Mouse (Mus musculus) Patski (cell line): ENCODE measurements around the gene Gm20716. TPM values are rescaled to one million over a fixed set of nuclear protein-coding genes. Genes with fewer than 3 reads are reported as not detected.

Experiments used
- ATAC-seq: fragments of 100-300 bp; one replicate; pipeline ENCODE4 v1.8.0; 2021
- CTCF ChIA-PET: fragments of 350-600 bp; sonication (Branson Sonifier 250); formaldehyde crosslinking; loops from one replicate; lab custom pipeline; 2022; ENCODE audit warnings: inconsistent platforms; lab: Charles Lee
- POLR2A ChIA-PET: fragments of 350-600 bp; sonication (Branson Sonifier 250); formaldehyde crosslinking; loops from one replicate; lab custom pipeline; 2022; ENCODE audit warnings: antibody characterized with exemption, inconsistent platforms; lab: Charles Lee
- DNase-seq: peaks from one replicate; pipeline ENCODE4 v3.0.0-alpha.2; 2011; ENCODE audit warnings: low read depth, low spot score
- H3K27me3 ChIP-seq: fragments of 371-371 bp; one replicate; pipeline ENCODE4 v1.5.1; 2021
- CTCF ChIP-seq: fragments of 100-300 bp; IDR thresholded peaks from one replicate; pipeline ENCODE4 v1.5.1; 2021
- in situ Hi-C: fragments of 300-500 bp; cut with MboI; formaldehyde crosslinking; loops from 3 replicates; pipeline ENCODE4 v1.11.1; 2018; ENCODE audit warnings: low pct_unique_long_range_greater_than_20kb, mixed read lengths
- polyA plus RNA-seq: library from polyadenylated mRNA; unstranded; gene quantifications from one replicate; pipeline ENCODE4 v1.2.3, GENCODE M21; 2021

Gene Gm20716
- polyA plus RNA-seq, 1 experiment from 2014 or later: 70.8 TPM

- ChIA-PET POLR2A (interaction anchor here (1.7 kb wide), 1 partner anchor 16 kb away, joined by 3 read pairs; no protein-coding TSS in a partner anchor), CTCF (interaction anchor here (1.2 to 1.4 kb wide), 4 partner anchors 21 to 89 kb away, joined by 3 to 4 read pairs (median 3); no protein-coding TSS in a partner anchor)
- TF ChIP-seq CTCF: no peak
- ATAC-seq (no peak), DNase-seq (no peak)
- in situ Hi-C loops: loop anchor here (5.0 kb wide), 1 partner anchor 92 kb away; no protein-coding TSS in a partner anchor
- H3K27me3 ChIP-seq: no peaks in the 10 kb centered on the region
These were observed 25.6 kb downstream of the Gm20716 start for GRCm38 (mm10) chr2:168204476-168204999.

- no peak for ATAC-seq
- POLR2A ChIA-PET: no interaction called here
- in situ Hi-C loops: loop anchor here (5.0 kb wide), 1 partner anchor 88 kb away; no protein-coding TSS in a partner anchor
- TF ChIP-seq CTCF: no peak
- CTCF ChIA-PET: interaction anchor here (0.9 to 2.4 kb wide), 4 partner anchors 12 to 259 kb away, joined by 3 to 10 read pairs (median 4); no protein-coding TSS in a partner anchor
- no peak for DNase-seq
- no peaks in the 10 kb centered on the region for H3K27me3 ChIP-seq
These were observed 30.0 kb downstream of the Gm20716 start for GRCm38 (mm10) chr2:168200014-168200691.

GRCm38 (mm10) chr2:168199476-168199875, 30.7 kb downstream of the Gm20716 start:
- DNase-seq (no peak), ATAC-seq (no peak)
- TF ChIP-seq CTCF: no peak
- H3K27me3 ChIP-seq: no peaks in the 10 kb centered on the region
- in situ Hi-C loops: no loop called here
- ChIA-PET CTCF (interaction anchor here (0.9 to 2.4 kb wide), 7 partner anchors 11 to 260 kb away, joined by 3 to 10 read pairs (median 3); no protein-coding TSS in a partner anchor), POLR2A (interaction anchor here (0.6 kb wide), 1 partner anchor 81 kb away, joined by 3 read pairs; no protein-coding TSS in a partner anchor)

- ChIA-PET POLR2A (no interaction called here), CTCF (interaction anchor here (0.9 to 2.4 kb wide), 6 partner anchors 10 to 146 kb away, joined by 3 to 10 read pairs (median 3); no protein-coding TSS in a partner anchor)
- ATAC-seq (no peak), DNase-seq (no peak)
- no peaks in the 10 kb centered on the region for H3K27me3 ChIP-seq
- in situ Hi-C loops: no loop called here
- TF ChIP-seq CTCF: no peak
These were observed 31.7 kb downstream of the Gm20716 start for GRCm38 (mm10) chr2:168198421-168198820.

GRCm38 (mm10) chr2:168195721-168196120, 34.4 kb downstream of the Gm20716 start:
- CTCF ChIA-PET: no interaction called here
- TF ChIP-seq CTCF: no peak
- DNase-seq (no peak), ATAC-seq (no peak)
- in situ Hi-C loops: no loop called here
- H3K27me3 ChIP-seq: no peaks in the 10 kb centered on the region
- POLR2A ChIA-PET: no interaction called here

- no peak for DNase-seq
- in situ Hi-C loops: no loop called here
- CTCF ChIA-PET: interaction anchor here (0.9 to 1.3 kb wide), 6 partner anchors 9 to 79 kb away, joined by 3 to 4 read pairs (median 3); partner anchors contain the start of gene Adnp
- POLR2A ChIA-PET: interaction anchor here (1.4 kb wide), 1 partner anchor 14 kb away, joined by 3 read pairs; no protein-coding TSS in a partner anchor
- ATAC-seq: no peak
- no peak for TF ChIP-seq CTCF
- H3K27me3 ChIP-seq: no peaks in the 10 kb centered on the region
These were observed 36.5 kb downstream of the Gm20716 start for GRCm38 (mm10) chr2:168193685-168194084.

GRCm38 (mm10) chr2:168191856-168192255, 38.3 kb downstream of the Gm20716 start:
- POLR2A ChIA-PET: no interaction called here
- DNase-seq (no peak), ATAC-seq (no peak)
- no peaks in the 10 kb centered on the region for H3K27me3 ChIP-seq
- CTCF ChIA-PET: interaction anchor here (0.7 to 1.1 kb wide), 2 partner anchors 75 to 80 kb away, joined by 3 read pairs; no protein-coding TSS in a partner anchor
- in situ Hi-C loops: no loop called here
- no peak for TF ChIP-seq CTCF

- POLR2A ChIA-PET: interaction anchor here (0.6 kb wide), 1 partner anchor 55 kb away, joined by 3 read pairs; no protein-coding TSS in a partner anchor
- DNase-seq (no peak), ATAC-seq (no peak)
- no peaks in the 10 kb centered on the region for H3K27me3 ChIP-seq
- no peak for TF ChIP-seq CTCF
- in situ Hi-C loops: no loop called here
- CTCF ChIA-PET: interaction anchor here (1.1 to 1.6 kb wide), 3 partner anchors 11 to 38 kb away, joined by 3 read pairs; no protein-coding TSS in a partner anchor
These were observed 54.2 kb downstream of the Gm20716 start for GRCm38 (mm10) chr2:168175946-168176345.

- DNase-seq: no peak
- CTCF ChIA-PET: no interaction called here
- no peak for ATAC-seq
- no peaks in the 10 kb centered on the region for H3K27me3 ChIP-seq
- POLR2A ChIA-PET: no interaction called here
- in situ Hi-C loops: no loop called here
- TF ChIP-seq CTCF: no peak
These were observed 59.9 kb downstream of the Gm20716 start for GRCm38 (mm10) chr2:168170167-168170685.

- H3K27me3 ChIP-seq: no peaks in the 10 kb centered on the region
- ChIA-PET POLR2A (no interaction called here), CTCF (no interaction called here)
- DNase-seq (no peak), ATAC-seq (no peak)
- no peak for TF ChIP-seq CTCF
- in situ Hi-C loops: no loop called here
These were observed 60.4 kb downstream of the Gm20716 start for GRCm38 (mm10) chr2:168169800-168170113.
